Mouse (Mus musculus) megakaryocyte, embryonic 14.5 days (primary cell): ENCODE data around the gene Cd40.

Experiments
- FLI1 ChIP-seq: IDR thresholded peaks from 2 replicates; pipeline ENCODE4 v1.6.1; 2012; ENCODE audit warnings: low read length, inconsistent platforms, mixed read lengths
- GATA1 ChIP-seq: IDR thresholded peaks from 3 replicates; pipeline ENCODE4 v1.6.1; 2012; ENCODE audit warnings: mixed read lengths, low read length, inconsistent platforms, borderline replicate concordance

GRCm38 (mm10) chr2:165006813-165007212 lies 48.6 kb upstream of the Cd40 start:
- no peak for TF ChIP-seq GATA1
- TF ChIP-seq FLI1: no peak
